Mouse (Mus musculus): ENCODE data around the gene Fgd2.

DNA sequence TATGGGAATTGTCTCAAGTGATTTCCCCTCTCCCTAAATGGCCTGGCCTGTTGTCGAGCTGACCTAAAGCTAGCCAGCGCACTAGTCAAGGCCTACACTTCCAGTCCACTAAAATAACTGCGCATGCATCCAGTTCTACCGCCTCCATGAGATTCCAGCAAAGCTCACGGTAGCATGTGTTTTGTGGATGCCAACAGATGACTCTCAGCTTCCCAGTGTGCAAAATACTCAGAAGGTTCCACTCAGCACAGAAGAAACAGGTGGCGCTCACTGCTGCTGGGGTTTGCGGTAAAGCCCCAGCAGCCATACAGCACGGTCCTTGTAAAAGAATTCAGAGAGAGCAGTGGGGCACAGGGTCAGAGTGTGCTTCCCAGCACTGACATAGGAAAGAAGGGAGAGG is 49.1 kb upstream of the Fgd2 start:
- TF ChIP-seq CTCF (IDR thresholded peaks at IDR 0.05; ENCODE audit: borderline replicate concordance, extremely low read depth, insufficient read depth, insufficient read length) (no peak), POLR2A (IDR thresholded peaks at IDR 0.05; ENCODE audit: borderline replicate concordance, extremely low read depth, insufficient read depth, insufficient read length, poor library complexity, severe bottlenecking) (no peak)
